Mouse (Mus musculus) liver, adult 2 months (tissue): ENCODE measurements around the gene Mpp6.

ENCODE experiments used
- CTCF ChIP-seq: fragments of 200-500 bp; IDR thresholded peaks from 2 replicates; pipeline ENCODE4 v1.5.1; 2011; ENCODE audit warnings: low read depth, low read length, control low read depth
- POLR2A ChIP-seq: fragments of 200-500 bp; IDR thresholded peaks from 2 replicates; pipeline ENCODE4 v1.6.1; 2011; ENCODE audit warnings: low read length, control low read depth; ENCODE audit not compliant: insufficient read depth; ENCODE audit errors: extremely low read depth

- TF ChIP-seq CTCF (no peak), POLR2A (no peak)
Measured at GRCm38 (mm10) chr6:50146158-50146557, 36.1 kb downstream of the Mpp6 start.
